Mouse (Mus musculus): ENCODE data around the gene Cd164l2. TPM values are rescaled to one million over a fixed set of nuclear protein-coding genes. Genes with fewer than 3 reads are reported as not detected.

Cd164l2 gene
- polyA plus RNA-seq, 1 experiment from 2014 or later: 19.1 TPM

DNA sequence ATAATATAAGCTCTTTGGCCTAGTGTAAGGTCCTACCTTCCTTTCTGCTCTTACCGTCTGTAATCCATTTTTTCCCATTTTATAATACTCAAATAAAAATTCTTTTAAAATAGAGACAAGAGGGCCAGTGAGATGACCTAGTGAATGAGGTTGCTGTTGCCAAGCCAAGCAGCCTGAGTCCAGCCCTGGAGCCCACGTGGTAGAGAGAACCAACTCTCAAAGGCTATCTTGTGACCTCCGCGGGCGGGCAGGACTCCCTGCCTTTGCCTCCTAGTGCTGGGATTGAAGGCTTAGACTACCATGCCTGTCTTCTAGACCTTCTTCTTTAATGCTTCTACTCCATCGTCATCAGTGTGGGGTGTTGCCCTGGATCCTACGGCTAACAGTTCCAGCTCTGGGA lies 32.7 kb upstream of the Cd164l2 start:
- Histone ChIP-seq H3K4me3 (replicated peaks; ENCODE audit: low read depth, low read length) (no peak overlapping the region), H3K9me3 (replicated peaks; ENCODE audit: low read length) (no peaks in the 10 kb centered on the region), H3K36me3 (ENCODE audit: insufficient read depth, low read length) (peaks cover 34% of the 10 kb centered on the region), H3K9ac (ENCODE audit: low read depth, low read length) (no peak overlapping the region), H3K27me3 (ENCODE audit: insufficient read depth, low read length) (no peaks in the 10 kb centered on the region), H3K4me2 (ENCODE audit: low read length) (no peak overlapping the region), H3K4me1 (replicated peaks; ENCODE audit: insufficient read depth, low read length) (peaks cover 26% of the 10 kb centered on the region), H3K27ac (no peak overlapping the region)
- ATAC-seq (replicated peaks; ENCODE audit: low FRiP score, low read depth): no peak
- DNase-seq (ENCODE audit: low spot score): no peak
- 92% methylated on average over 7 of the region's 7 CpGs for WGBS
- no peak for TF ChIP-seq CTCF (IDR thresholded peaks at IDR 0.05; ENCODE audit: low read depth)

DNA sequence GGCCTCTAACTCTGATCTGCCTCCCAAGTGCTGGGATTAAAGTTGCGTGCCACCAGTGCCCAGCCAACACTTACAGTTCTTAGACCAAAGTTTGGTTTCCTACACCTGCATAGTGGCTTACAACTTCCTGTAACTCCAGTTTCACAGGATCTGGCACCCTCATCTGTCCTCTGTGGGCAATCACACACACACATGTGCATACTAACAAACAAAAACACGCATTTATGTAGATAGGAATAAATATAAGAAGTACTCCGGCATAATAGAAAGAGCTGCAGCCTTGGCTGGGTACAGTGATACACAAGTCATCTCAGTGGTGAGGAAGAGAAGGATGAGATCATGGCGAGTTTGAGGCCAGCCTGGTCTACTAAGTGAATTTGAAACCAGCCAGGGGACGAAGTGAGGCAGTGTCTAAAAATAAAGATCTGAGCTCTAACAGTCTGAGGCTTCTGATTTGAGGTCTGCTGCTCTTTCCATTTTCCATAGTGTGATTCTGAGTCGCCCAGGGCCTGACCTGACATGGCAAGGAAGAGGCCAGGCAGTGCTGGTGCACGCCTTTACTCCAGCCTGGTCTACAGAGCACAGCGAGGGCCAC lies 29.4 kb upstream of the Cd164l2 start:
- DNase-seq (ENCODE audit: low spot score): no peak
- H3K27ac ChIP-seq: no peak overlapping the region
- no peak overlapping the region for H3K9ac ChIP-seq (ENCODE audit: low read depth, low read length)
- H3K4me2 ChIP-seq (ENCODE audit: low read length): no peak overlapping the region
- WGBS: 93% methylated on average over 8 of the region's 8 CpGs
- peaks cover 29% of the 10 kb centered on the region for H3K36me3 ChIP-seq (ENCODE audit: insufficient read depth, low read length)
- ATAC-seq (replicated peaks; ENCODE audit: low FRiP score, low read depth): no peak
- TF ChIP-seq CTCF (IDR thresholded peaks at IDR 0.05; ENCODE audit: low read depth): no peak
- H3K4me1 ChIP-seq (replicated peaks; ENCODE audit: insufficient read depth, low read length): peaks cover 21% of the 10 kb centered on the region; the same call in 1 of the 2 replicates
- H3K9me3 ChIP-seq (replicated peaks; ENCODE audit: low read length): no peaks in the 10 kb centered on the region
- no peak overlapping the region for H3K4me3 ChIP-seq (replicated peaks; ENCODE audit: low read depth, low read length)
- H3K27me3 ChIP-seq (ENCODE audit: insufficient read depth, low read length): no peaks in the 10 kb centered on the region

DNA sequence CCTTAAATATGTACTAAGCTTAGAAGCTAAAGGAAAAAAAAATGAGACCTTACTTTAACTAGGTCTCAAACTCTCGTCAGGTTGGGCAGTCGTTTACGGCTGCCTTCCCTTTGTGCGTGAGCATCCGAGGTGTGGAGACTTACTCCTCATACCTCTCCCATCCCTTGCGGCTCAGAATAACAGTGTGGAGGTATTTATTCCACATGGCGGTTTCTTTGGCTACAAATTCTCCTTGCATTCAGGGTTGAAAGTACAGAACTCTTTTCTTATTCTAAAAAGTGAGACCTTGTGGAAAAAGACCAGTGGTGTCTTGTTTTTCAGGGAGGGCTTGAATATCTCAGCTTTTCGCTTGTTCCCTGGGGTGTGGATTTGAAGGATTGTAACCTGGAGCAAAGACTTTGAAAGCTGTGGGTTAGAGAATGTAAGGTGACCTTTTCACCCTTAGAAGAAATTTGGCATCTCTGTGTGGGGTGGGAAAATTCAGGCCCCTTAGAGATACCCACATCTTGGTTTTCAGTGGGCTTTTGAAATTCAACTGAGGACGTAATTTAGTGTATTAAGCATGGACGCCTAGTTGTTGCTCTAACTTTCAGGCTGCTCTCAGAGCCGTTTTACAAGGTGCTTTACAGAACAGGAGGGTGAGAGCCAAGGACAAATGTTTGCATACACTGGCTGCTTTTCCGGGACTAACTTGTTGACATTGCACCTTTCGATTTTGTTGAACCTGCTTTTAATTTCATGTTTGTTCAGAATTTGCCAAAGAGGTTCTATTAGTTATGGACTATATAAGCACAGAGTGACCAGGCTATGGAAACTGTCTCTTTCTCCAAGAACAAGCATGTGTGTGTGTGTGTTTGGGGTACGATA lies 27.7 kb upstream of the Cd164l2 start:
- Histone ChIP-seq H3K9ac (ENCODE audit: low read depth, low read length) (no peak overlapping the region), H3K4me3 (replicated peaks; ENCODE audit: low read depth, low read length) (no peak overlapping the region), H3K9me3 (replicated peaks; ENCODE audit: low read length) (no peaks in the 10 kb centered on the region), H3K4me2 (ENCODE audit: low read length) (no peak overlapping the region), H3K27me3 (ENCODE audit: insufficient read depth, low read length) (no peaks in the 10 kb centered on the region), H3K27ac (peak overlapping the region; percentile 69), H3K4me1 (replicated peaks; ENCODE audit: insufficient read depth, low read length) (peaks cover 21% of the 10 kb centered on the region; the same call in 1 of the 2 replicates), H3K36me3 (ENCODE audit: insufficient read depth, low read length) (peaks cover 28% of the 10 kb centered on the region)
- 47% methylated on average over 14 of the region's 14 CpGs for WGBS
- no peak for TF ChIP-seq CTCF (IDR thresholded peaks at IDR 0.05; ENCODE audit: low read depth)
- DNase-seq (ENCODE audit: low spot score) (no peak), ATAC-seq (replicated peaks; ENCODE audit: low FRiP score, low read depth) (no peak)

DNA sequence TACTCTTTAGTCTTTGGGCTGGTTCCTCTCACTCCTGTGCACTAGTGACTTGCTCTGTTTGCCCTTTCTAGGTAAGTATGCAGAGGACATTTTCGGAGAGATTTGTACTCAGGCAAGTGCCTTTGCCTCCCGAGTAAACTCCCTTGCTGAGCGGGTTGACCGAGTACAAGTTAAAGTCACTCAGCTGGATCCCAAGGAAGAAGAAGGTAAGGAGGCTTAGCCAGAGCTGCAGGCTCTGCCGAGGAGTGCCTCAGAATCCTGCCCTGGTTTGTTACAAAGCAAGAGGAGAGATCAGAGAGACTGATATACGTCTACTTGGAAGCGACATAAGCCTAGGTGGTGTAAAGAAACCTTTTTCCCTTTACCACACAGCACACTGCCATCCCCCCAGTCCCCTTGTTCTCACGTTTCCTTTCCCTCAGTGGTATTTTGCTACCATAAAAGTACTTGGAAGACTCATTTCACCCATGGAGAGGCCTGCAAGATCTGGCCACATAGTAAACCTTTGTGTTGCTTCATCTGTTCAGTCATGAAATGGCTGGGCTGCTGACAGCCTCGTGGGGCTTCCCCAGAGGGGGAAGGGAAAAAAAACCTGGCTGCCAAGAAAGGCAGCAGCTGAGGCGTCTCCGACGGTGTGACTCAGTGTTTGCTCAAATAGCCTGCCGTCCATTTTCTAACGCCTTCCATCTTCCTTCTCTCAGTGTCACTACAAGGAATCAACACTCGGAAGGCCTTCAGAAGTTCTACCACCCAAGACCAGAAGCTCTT lies 26.8 kb upstream of the Cd164l2 start:
- WGBS: 17% methylated on average over 15 of the region's 15 CpGs
- Histone ChIP-seq H3K36me3 (ENCODE audit: insufficient read depth, low read length) (peaks cover 29% of the 10 kb centered on the region), H3K4me1 (replicated peaks; ENCODE audit: insufficient read depth, low read length) (peaks cover 21% of the 10 kb centered on the region; the same call in 1 of the 2 replicates), H3K4me2 (ENCODE audit: low read length) (no peak overlapping the region), H3K27ac (peak overlapping the region; percentile 69), H3K9ac (ENCODE audit: low read depth, low read length) (peak overlapping the region; percentile 13; the same call in 1 of the 2 replicates), H3K27me3 (ENCODE audit: insufficient read depth, low read length) (no peaks in the 10 kb centered on the region), H3K4me3 (replicated peaks; ENCODE audit: low read depth, low read length) (no peak overlapping the region), H3K9me3 (replicated peaks; ENCODE audit: low read length) (no peaks in the 10 kb centered on the region)
- peak; percentile 63; the same call in 1 of the 2 replicates for ATAC-seq (replicated peaks; ENCODE audit: low FRiP score, low read depth)
- DNase-seq (ENCODE audit: low spot score): peak; percentile 83
- no peak for TF ChIP-seq CTCF (IDR thresholded peaks at IDR 0.05; ENCODE audit: low read depth)

DNA sequence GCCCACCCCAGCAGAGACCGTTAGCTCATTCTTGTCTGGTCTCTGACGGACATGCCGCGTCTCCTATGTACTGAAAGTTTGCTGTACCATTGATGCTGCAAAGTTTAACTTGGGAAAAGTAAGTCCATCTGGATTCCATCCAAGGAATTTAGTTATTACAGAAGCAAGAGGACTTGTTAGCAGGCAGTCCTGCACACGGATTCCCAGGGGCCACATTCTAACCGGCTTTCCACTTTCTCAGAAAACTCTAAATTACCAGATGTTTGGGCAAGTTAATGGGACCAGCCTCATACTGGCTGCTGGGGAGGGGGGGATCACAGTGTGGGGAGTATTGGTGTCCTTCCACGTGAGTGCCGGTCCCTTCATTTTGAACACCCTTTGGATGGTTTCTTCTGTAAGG lies 26.0 kb upstream of the Cd164l2 start:
- H3K4me2 ChIP-seq (ENCODE audit: low read length): no peak overlapping the region
- no peaks in the 10 kb centered on the region for H3K27me3 ChIP-seq (ENCODE audit: insufficient read depth, low read length)
- ATAC-seq (replicated peaks; ENCODE audit: low FRiP score, low read depth) (no peak), DNase-seq (ENCODE audit: low spot score) (peak; percentile 38)
- 65% methylated on average over 8 of the region's 8 CpGs for WGBS
- peaks cover 21% of the 10 kb centered on the region; the same call in 1 of the 2 replicates for H3K4me1 ChIP-seq (replicated peaks; ENCODE audit: insufficient read depth, low read length)
- H3K9ac ChIP-seq (ENCODE audit: low read depth, low read length): no peak overlapping the region
- no peak for TF ChIP-seq CTCF (IDR thresholded peaks at IDR 0.05; ENCODE audit: low read depth)
- H3K27ac ChIP-seq: peak overlapping the region; percentile 69; the same call in 1 of the 2 replicates
- H3K4me3 ChIP-seq (replicated peaks; ENCODE audit: low read depth, low read length): no peak overlapping the region
- H3K36me3 ChIP-seq (ENCODE audit: insufficient read depth, low read length): peaks cover 37% of the 10 kb centered on the region
- H3K9me3 ChIP-seq (replicated peaks; ENCODE audit: low read length): no peaks in the 10 kb centered on the region

DNA sequence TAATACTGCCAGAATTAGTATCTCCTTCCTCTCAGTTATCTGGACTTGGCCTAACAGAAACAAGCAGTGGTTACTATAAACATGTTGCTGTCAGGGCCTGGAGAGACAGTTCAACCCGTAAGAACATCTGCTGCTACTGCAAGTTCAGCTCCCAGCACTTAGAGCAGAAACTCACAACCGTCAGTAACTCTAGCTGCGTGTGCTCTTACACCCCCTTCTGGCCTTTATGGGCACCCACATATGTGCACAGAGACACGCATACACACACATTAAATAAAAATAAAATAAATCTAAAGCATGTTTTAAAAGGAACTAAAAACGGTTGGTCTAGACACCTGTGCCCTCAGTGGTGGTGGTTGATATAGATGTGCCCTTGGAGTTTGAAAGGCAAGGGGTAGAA lies 25.1 kb upstream of the Cd164l2 start:
- no peak overlapping the region for H3K27ac ChIP-seq
- H3K36me3 ChIP-seq (ENCODE audit: insufficient read depth, low read length): peaks cover 32% of the 10 kb centered on the region
- H3K9me3 ChIP-seq (replicated peaks; ENCODE audit: low read length): no peaks in the 10 kb centered on the region
- no peaks in the 10 kb centered on the region for H3K27me3 ChIP-seq (ENCODE audit: insufficient read depth, low read length)
- H3K4me3 ChIP-seq (replicated peaks; ENCODE audit: low read depth, low read length): no peak overlapping the region
- WGBS: 94% methylated on average over 5 of the region's 5 CpGs
- no peak for ATAC-seq (replicated peaks; ENCODE audit: low FRiP score, low read depth)
- H3K4me1 ChIP-seq (replicated peaks; ENCODE audit: insufficient read depth, low read length): peaks cover 21% of the 10 kb centered on the region; the same call in 1 of the 2 replicates
- peak; percentile 39; the same call in 1 of the 2 replicates for TF ChIP-seq CTCF (IDR thresholded peaks at IDR 0.05; ENCODE audit: low read depth)
- DNase-seq (ENCODE audit: low spot score): no peak
- no peak overlapping the region for H3K4me2 ChIP-seq (ENCODE audit: low read length)
- H3K9ac ChIP-seq (ENCODE audit: low read depth, low read length): no peak overlapping the region
